Mouse (Mus musculus) left cerebral cortex, postnatal 14 days (tissue): Measurements from ENCODE around the gene BC035044. TPM values are rescaled to one million over a fixed set of nuclear protein-coding genes. Genes with fewer than 3 reads are reported as not detected.
"Not testable (repeated sequence)": the region's sequence is repeated elsewhere in the genome, so short reads cannot be mapped to it uniquely, and the experiment has no call there.

ENCODE experiments used
- DNase-seq, 2 experiments: peaks; one replicate each; pipeline ENCODE4 v3.0.0; 2021 to 2022; ENCODE audit warnings: low spot score in 2 of 2, mixed read lengths in 1 of 2
- intact Hi-C: fragments of 180-260 bp; cut with DNase I; formaldehyde crosslinking; loops from one replicate; pipeline ENCODE4 v1.15.1; 2025
- total RNA-seq, 2 experiments: library from RNA; stranded (reverse); gene quantifications; 2 replicates each; pipeline ENCODE4 v1.2.3; 2021

Gene BC035044
- total RNA-seq, 2 experiments from 2014 or later = 0.97 to 1.3 TPM

DNA sequence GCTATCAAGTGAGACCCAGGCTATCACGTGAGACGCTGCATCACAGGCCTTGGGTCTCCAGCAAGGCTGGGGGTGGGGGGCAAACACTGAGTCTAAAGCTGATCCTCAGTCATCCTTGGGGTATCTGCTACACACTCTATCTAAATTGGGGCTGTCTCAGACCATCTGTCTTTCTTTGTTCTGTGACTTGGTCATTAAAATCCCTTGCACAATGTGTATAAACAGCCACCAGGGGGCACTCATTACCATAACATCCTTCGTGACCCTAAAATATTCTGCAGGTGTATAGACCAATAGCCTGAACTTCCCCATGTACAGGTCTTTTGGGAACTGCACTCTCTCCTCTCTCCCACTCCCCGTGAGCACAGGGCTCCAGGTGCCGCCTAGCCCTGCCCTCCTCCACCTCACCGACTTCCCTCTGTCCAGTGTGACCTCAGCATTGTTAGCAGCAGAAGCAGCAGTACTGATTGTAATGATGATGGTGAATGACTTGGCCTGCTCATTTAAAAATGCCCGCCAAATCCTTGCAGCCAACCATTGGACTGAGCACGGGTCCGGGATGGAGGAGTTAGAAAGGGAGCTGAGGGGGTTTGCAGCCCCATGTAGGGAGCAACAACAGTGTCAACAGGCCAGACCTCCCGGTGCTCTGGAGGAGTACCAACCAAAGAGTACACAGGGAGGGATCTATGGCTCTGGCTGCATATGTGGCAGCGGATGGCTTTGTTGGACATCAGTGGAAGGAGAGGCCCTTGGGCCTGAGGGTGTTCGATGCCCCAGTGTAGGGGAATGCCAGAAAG is 36.7 kb downstream of the BC035044 start:
- peak; percentile 59 to 75 for DNase-seq
- intact Hi-C loops = loop anchor here (2.0 to 5.0 kb wide), 3 partner anchors 213 to 513 kb away; no protein-coding TSS in a partner anchor

DNA sequence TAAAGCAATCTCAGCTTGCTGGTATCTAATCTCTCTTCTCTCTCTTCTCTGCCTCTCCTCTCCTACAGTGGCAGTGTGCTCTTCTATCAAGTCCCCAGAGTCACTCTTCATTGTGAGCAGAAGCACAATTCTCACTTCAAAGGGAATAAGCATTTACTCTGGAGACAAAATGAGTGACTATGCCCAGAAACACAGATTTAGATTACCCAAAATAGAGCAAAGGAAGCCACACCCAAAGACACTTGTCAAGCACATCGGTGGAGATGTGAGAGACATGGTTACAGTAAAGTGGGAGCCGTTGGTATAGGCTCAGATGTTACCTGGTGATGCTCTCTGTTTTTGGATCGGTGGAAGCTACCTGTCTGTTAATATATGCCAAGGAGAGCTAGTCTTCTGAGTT is 38.2 kb downstream of the BC035044 start:
- DNase-seq = no peak
- intact Hi-C loops = loop anchor here (5.0 kb wide), 2 partner anchors 405 to 515 kb away; no protein-coding TSS in a partner anchor

DNA sequence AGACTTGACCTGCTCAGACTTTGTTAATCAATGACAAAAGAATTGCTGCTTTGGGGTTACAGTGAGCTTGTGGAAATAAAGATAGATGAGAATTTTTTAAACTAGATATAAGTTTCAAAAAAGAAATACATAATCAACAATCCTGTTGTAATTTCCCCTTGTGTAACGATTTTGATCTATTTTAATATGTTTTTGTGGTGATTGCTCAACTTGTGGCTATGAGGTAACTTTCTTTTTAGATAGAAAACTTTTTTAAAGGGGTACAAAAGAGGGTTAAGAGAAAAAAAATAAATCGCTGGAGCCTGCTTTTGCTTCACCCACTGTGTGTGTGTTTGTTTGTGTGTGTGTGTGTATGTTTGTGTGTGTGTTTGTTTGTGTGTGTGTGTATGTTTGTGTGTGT is 39.8 kb downstream of the BC035044 start:
- no peak for DNase-seq
- intact Hi-C loops = loop anchor here (5.0 kb wide), 2 partner anchors 406 to 516 kb away; no protein-coding TSS in a partner anchor

DNA sequence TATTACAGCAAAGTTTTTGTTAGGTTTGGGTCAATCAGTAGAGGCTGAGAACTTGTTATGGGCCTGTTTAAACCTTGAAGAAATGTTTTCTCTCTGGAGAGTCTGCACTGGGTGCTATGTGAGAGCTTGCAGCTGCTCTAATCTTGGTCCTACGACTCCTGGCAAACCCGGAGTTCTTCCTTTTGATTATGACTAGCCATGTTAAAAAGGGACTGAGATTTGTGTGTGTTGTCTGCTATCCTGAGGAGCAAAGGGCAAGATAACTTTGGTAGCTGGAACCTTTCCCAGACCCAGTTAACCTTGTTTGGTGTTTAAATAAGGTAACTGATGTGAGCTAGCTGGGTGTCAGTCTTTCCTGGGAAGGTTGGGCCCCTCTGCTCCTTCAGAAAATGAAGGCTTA is 40.3 kb downstream of the BC035044 start:
- no peak for DNase-seq
- intact Hi-C loops = loop anchor here (5.0 kb wide), 2 partner anchors 407 to 517 kb away; no protein-coding TSS in a partner anchor

DNA sequence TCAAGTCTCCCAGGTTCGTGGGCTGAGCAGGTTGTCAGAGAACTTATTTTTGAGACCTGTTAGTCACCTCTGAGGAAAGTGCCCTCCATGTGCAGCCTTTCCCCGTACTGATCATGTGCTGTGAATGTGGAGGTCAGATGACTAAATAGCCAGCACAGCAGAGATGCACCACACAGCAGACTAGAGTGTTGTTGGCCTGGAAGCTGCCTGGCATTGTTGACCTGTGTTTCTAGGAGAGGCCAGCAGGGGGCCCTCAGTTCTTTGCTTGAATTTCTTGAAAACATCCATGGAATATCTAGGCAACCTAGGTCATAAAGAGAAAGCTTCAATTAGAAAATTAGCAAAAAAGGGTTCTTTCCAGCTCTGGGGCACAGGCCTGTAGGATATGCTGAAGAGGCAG is 41.0 kb downstream of the BC035044 start:
- intact Hi-C loops = loop anchor here (5.0 kb wide), 2 partner anchors 407 to 517 kb away; no protein-coding TSS in a partner anchor
- DNase-seq = peak in 1 of 2 experiments; percentile 58

DNA sequence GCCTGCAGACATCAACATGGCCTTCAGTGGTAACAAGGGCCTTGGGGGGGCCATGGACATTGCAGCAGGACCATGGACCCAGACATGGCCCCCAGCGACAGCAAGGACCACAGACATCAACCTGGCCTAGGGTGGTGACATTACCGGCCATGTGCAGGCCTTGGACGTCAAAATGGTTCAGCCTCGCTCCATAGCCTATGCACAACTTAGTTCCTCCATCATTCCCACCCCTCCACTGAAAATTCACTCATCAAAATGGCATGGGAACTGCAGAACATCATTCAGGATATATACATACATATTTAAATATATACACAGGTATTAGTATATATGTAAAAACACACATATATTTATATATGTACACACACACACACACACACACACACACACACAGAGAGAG is 43.5 kb downstream of the BC035044 start:
- intact Hi-C loops = no loop called here
- no peak for DNase-seq

DNA sequence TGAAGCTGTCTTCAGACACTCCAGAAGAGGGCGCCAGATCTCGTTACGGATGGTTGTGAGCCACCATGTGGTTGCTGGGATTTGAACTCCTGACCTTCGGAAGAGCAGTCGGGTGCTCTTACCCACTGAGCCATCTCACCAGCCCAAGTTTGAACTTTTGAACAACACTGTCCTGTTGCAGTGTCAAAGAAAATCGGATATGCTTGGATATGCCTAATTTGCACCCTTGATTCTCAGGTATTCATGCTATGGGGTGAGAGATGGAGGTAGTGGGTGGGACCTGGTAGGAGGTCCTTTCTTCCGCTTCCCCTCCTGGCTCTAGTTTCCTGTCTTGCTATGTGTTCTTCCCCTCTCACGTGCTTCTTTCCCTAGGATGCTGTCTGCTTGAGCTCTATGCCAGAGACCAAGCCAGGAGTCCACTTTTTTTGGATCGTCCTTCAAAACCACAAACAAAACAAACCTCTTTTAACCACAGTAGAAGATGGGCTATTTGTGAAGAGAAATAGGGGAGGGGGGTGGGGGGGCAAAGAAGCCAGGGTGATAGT is 44.9 kb downstream of the BC035044 start:
- DNase-seq = no peak
- intact Hi-C loops = no loop called here

DNA sequence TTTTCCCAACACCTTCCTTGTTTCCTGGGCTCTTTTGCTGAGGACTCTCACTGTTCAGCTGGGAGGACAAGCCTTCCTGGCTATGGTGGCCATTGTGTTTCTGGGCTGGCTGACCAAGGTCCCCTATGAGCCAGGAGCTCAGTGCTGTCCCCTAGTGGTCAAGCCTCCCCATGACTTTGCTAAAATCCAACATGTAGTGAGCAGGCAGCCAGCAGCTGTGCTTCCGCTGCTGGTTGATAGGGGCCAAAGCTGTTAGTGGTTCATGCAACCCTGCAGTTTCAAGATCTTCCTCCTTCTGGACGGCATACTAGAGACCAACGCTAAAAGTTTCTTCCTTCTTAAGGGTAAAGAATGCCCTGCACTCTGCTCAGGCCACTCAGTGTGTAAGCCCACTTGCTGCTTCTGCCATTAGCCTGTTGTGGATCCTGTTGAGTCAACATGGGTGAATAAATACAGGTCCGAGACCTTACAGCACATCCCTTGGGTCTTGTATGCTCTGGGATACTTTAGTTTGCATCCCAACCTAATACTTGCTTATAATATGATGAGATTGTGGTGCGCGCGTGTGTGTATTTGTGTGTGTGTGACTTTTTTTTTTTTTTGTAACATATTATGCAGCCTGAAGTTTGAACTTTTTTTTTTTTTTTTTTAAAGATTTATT is 45.5 kb downstream of the BC035044 start:
- intact Hi-C loops = no loop called here

DNA sequence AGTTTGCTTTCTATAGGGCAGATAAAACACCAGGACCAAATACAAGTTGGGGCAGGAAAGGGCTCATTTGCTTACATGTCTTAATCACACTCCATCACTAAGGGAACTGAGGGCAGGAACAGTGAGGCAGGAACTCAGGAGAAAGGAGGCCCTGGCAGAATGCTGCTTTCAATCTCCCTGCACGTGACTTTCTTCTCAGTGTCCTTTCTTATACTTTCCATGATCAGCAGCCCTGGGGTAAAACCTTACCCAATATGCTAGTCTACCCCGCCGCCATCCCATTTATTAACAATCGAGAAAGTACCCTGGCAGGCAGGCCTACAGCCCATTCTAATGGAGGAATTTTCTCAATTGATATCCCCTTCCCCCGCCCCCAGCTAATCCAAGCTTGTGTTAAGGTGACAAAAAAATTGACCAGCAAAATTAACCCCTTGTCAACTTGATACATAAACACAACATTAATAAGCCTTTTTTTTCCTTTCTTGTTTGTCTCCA is 46.3 kb downstream of the BC035044 start:
- intact Hi-C loops = no loop called here
- DNase-seq = no peak

More for the DNA sequence above, 45.5 kb downstream of the BC035044 start:
- peak; percentile 86 to 92 for DNase-seq

DNA sequence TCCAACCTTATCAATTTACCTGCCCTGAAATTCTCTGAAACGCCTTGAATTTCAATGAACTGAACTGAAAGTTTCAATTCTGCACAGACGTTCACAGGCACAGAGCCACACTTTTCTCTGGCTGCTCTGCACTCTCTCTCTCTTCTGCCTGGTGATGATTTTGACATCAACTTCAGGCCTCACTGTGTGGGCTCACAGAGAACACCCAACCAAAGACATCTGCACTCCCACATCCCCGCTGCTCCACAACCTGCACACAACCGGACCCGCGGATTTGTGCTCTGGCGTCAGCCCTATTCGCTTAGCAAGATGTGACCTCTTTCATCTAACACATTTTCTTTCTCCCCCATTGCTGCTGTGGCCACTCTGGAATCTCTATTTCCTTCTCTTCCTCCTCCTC is 46.8 kb downstream of the BC035044 start:
- intact Hi-C loops = no loop called here
- no peak for DNase-seq

DNA sequence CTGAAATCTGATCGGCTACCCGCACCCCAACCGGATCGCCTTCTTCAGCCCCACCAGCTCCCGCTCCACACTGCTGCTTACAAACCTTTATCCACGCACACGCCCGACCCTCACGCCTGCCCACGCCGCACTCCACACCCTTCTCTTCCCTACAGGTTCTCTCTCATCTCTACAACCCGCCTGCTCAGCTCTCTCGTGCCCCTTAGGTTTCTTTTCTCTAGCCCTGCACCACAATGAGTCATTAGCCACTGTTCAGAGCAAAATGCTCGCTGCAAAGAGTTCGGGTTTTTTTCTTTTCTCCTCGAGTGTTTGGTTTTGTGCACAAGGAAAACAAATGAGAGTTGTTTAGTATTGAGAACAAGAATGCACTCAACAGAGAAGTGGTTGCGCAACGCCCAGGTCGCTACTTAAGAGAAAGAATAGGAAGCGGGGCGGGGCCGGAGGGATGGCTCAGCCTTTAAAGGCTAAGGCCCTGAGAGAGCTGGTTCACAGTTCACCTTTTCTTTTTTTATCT is 47.4 kb downstream of the BC035044 start:
- peak in 1 of 2 experiments; percentile 48 for DNase-seq
- intact Hi-C loops = loop anchor here (2.0 kb wide), 1 partner anchor 83 kb away; no protein-coding TSS in a partner anchor

DNA sequence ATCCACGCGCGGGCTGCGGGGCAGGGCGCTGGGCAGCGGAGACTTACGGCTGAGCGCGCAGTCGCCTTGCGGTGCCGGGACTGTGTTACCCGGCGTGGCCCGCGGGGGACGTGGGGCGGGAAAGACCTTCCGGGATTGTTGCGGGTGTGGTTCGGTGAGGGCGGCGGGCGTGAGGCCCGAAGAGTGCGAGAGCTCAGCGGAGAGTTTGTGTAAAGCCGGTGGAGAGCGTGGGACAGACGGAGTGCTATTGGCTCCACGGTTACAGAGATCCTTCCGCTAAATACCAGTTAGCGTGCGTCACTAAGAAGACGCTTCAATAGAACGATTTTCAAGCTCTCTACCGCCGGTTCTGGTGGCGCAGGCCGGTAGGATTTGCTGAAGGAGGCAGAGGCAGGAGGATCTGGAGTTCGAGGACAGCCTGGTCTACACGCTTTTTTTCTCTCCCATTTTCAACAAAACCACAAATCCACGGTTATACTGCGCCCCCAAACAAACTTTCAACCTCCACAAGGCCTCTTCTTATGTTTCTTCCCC is 47.9 kb downstream of the BC035044 start:
- DNase-seq = peak; percentile 94 to 95
- intact Hi-C loops = loop anchor here (2.0 kb wide), 1 partner anchor 82 kb away; no protein-coding TSS in a partner anchor

DNA sequence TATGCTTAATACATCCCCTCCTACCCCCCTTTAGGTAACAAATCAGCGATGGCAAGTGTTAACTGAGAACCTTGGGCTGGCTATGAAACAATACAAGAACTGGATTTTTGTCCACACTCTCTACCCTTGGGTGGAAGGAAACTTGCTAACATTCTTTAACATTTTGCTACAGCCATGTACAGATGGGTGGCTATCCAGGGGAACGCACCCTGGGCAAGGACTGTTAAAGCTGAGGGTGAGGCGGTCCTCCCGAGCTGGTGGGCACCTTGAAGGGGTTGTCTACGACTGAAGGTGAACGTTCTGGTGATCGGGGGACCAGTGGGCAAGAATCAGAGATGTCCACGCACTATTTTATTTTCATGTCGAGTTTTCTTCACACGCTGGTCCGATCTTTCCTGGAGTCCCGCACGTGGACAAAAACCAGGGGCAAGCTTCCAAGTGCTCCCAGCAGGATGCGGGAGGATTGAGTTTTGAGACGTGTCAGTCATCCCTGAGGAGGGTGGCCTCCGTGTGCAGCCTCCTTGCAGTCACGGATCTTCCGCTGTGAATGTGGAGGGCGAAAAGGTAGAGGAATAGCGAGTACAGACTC is 48.5 kb downstream of the BC035044 start:
- intact Hi-C loops = loop anchor here (2.0 kb wide), 1 partner anchor 82 kb away; no protein-coding TSS in a partner anchor
- DNase-seq = no peak

DNA sequence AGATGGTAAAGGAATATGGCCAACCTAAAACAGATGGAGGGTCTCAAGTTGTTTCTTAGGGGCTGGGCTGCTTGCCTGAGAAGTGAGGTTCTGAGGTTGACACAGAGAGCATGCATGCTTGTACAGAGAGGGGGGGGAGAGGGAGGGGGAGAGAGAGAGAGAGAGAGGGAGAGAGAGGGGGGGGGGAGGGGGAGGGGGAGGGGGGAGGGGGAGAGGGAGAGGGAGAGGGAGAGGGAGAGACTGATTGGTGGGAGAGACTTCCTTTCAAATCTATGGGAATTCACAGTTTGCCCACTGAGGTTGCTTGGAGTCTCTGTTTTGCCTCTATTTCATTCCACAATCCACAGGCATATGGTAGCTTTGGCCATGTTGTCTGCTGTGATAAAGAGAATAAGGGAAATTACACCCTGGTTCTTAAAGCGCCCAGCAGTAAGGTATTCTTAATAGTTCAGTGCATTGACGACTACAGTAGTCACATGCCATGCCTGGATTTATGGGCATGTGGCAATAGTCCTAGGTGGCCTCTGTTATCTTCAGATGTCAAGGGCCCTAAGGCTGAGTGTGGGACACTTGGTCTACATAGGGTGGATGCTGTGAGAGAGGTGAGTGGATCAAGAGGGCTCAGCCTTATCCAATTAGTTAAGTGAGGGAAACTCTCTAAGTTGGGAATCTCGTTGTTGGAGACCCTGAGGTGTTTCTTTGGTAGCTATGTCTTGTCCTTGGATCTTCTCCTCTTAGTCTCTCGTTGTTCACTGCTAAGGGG is 49.4 kb downstream of the BC035044 start:
- DNase-seq = no peak
- intact Hi-C loops = loop anchor here (2.0 kb wide), 1 partner anchor 81 kb away; no protein-coding TSS in a partner anchor

DNA sequence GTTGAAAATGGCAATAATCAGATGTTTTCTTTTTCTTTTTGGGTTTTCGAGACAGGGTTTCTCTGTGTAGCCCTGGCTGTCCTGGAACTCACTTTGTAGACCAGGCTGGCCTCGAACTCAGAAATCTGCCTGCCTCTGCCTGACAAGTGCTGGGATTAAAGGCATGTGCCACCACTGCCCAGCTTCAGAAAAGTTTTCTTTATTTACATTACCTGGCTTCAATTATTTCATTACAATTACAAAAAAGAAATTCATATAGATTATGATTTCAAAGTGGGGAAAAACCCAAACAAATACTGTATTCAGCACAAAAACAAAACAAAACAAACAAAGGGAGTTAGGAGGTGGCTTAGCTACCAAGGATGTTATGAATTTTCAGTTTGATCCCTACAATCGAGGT is 50.3 kb downstream of the BC035044 start:
- DNase-seq, intact Hi-C loops: not testable (repeated sequence)

DNA sequence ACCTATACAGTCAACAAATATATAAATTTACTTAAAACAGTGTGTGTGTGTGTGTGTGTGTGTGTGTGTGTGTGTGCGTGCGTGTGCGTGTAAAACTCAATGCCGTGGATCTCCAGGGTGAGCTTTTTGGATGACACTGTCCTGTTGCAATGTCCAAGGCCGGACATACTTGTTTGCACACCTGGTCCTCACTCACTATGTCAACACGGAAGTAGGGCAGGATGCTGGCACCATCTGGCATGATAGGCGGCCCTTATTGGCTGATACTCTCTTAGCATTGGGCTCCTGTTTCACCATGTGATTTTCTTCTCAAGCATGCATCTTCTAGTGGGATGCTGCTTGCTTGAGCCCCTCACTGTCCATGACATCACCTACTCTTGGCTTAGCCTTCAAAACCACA is 51.0 kb downstream of the BC035044 start:
- no peak for DNase-seq
- intact Hi-C loops = loop anchor here (2.0 kb wide), 1 partner anchor 37 kb away; no protein-coding TSS in a partner anchor

DNA sequence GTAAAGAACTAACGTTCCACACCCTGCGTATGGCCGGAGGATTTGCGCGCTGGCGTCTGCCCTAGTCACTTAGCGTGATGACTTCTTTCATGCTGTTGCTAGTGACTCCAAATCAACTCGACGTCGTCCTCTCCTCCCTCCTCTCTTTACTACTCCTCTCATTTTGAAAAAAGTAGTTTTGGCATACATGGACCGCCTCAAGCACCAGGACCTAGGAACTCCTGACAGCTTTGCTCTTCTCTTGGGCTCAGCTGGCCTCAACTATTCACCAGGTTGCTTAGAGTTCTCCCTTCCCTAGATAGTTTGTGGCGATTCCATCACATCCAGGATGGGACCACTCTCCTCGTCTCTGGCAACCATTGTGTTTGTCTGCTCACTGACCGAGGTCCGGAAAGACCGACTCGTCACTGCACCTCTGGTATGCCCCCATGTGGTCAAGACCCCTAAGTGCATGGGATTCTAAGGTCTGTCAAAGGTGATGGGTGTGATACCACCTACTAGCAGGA is 51.6 kb downstream of the BC035044 start:
- peak; percentile 77 to 78 for DNase-seq
- intact Hi-C loops = loop anchor here (2.0 kb wide), 1 partner anchor 37 kb away; no protein-coding TSS in a partner anchor
